Mouse (Mus musculus): ENCODE data around the gene P2rx3. TPM values are rescaled to one million over a fixed set of nuclear protein-coding genes. Genes with fewer than 3 reads are reported as not detected.

Gene P2rx3
- polyA plus RNA-seq, 1 experiment from 2014 or later = 21.6 TPM

DNA sequence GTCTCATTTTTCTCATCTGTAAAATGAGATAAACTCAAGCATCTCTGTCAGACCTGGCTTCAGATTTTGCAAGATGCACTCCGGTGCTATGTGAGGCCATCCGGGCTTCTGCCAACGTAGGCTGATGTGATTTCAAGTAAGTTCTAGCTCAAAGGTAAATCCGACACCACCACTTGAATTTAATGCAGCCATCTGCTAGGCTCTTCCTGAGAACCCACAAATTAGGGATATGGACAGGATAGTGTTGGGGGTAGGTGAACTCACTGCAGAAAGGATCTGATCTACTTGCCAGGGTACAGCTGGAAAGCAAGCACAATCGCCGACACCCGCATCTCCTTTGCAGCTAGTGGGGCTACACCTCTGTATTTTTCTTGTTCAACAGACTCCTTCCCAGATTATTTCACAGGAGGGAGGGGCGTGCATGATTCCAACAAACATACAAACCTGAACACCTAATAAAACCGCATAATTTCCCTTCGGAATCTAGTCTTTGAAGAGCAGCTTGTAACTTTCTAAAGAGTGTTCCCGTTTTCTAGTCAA, 685 bp downstream of the P2rx3 start:
- Histone ChIP-seq H3K4me2 (peak overlapping the region; percentile 62), H3K4me3 (replicated peaks) (peak overlapping the region; percentile 81), H3K4me1 (peaks cover 17% of the 10 kb centered on the region), H3K27ac (replicated peaks) (peak overlapping the region; percentile 84), H3K36me3 (peaks cover 25% of the 10 kb centered on the region), H3K27me3 (replicated peaks) (no peaks in the 10 kb centered on the region), H3K9me3 (replicated peaks) (no peaks in the 10 kb centered on the region), H3K9ac (replicated peaks) (peak overlapping the region; percentile 92)
- ATAC-seq (ENCODE audit: low FRiP score) = peak; percentile 37
- 9% methylated on average over 11 of the region's 11 CpGs for WGBS

- H3K36me3 ChIP-seq = peaks cover under 1% of the 10 kb centered on the region; the same call in 1 of the 2 replicates
- 83% methylated on average over 7 of the region's 7 CpGs for WGBS
- H3K4me2 ChIP-seq = no peak overlapping the region
- H3K27me3 ChIP-seq (replicated peaks) = no peaks in the 10 kb centered on the region
- H3K9ac ChIP-seq (replicated peaks) = no peak overlapping the region
- no peak for ATAC-seq (ENCODE audit: low FRiP score)
- H3K9me3 ChIP-seq (replicated peaks) = no peaks in the 10 kb centered on the region
- H3K4me1 ChIP-seq = peaks cover 17% of the 10 kb centered on the region
- no peak overlapping the region for H3K27ac ChIP-seq (replicated peaks)
- no peak overlapping the region for H3K4me3 ChIP-seq (replicated peaks)
Measured at GRCm38 (mm10) chr2:85034169-85034568, 3.1 kb downstream of the P2rx3 start.

GRCm38 (mm10) chr2:85033121-85033520, 4.1 kb downstream of the P2rx3 start:
- no peak for ATAC-seq (ENCODE audit: low FRiP score)
- 85% methylated on average over 2 of the region's 2 CpGs for WGBS
- Histone ChIP-seq H3K36me3 (no peaks in the 10 kb centered on the region), H3K9me3 (replicated peaks) (no peaks in the 10 kb centered on the region), H3K27me3 (replicated peaks) (no peaks in the 10 kb centered on the region), H3K27ac (replicated peaks) (no peak overlapping the region), H3K9ac (replicated peaks) (no peak overlapping the region), H3K4me1 (peaks cover 11% of the 10 kb centered on the region), H3K4me2 (no peak overlapping the region), H3K4me3 (replicated peaks) (no peak overlapping the region)

- Histone ChIP-seq H3K9me3 (replicated peaks) (no peaks in the 10 kb centered on the region), H3K27ac (replicated peaks) (no peak overlapping the region), H3K4me1 (no peaks in the 10 kb centered on the region), H3K4me3 (replicated peaks) (no peak overlapping the region), H3K4me2 (no peak overlapping the region), H3K9ac (replicated peaks) (no peak overlapping the region), H3K36me3 (no peaks in the 10 kb centered on the region), H3K27me3 (replicated peaks) (no peaks in the 10 kb centered on the region)
- ATAC-seq (ENCODE audit: low FRiP score) = no peak
- 70% methylated on average over 6 of the region's 6 CpGs for WGBS
Measured at GRCm38 (mm10) chr2:85030989-85031388, 6.3 kb downstream of the P2rx3 start.

DNA sequence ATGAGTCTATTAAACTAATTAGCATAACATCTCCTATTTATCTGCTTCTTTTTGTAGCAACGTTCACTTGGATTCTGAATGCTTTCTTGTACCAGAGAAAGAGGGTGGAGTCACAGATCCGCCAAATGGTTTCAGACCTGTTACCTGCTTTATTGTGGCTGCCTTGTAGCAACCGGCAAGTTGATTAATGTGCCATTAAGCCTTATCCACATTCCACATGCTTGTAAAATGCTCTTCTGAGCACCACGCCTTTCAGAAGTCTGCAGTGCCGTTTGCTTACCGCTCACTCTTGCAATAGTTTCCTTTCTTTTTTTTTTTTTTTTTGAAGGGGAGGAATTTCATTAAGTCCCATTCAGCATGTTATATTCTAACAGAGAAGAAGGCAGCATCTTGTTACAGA, 7.4 kb downstream of the P2rx3 start:
- Histone ChIP-seq H3K27me3 (replicated peaks) (no peaks in the 10 kb centered on the region), H3K4me3 (replicated peaks) (no peak overlapping the region), H3K9ac (replicated peaks) (no peak overlapping the region), H3K36me3 (no peaks in the 10 kb centered on the region), H3K9me3 (replicated peaks) (no peaks in the 10 kb centered on the region), H3K27ac (replicated peaks) (no peak overlapping the region), H3K4me1 (no peaks in the 10 kb centered on the region), H3K4me2 (no peak overlapping the region)
- WGBS = 28% methylated on average over 6 of the region's 6 CpGs
- no peak for ATAC-seq (ENCODE audit: low FRiP score)

- H3K4me1 ChIP-seq = no peaks in the 10 kb centered on the region
- H3K27me3 ChIP-seq (replicated peaks) = no peaks in the 10 kb centered on the region
- H3K4me2 ChIP-seq = no peak overlapping the region
- H3K27ac ChIP-seq (replicated peaks) = no peak overlapping the region
- WGBS = 72% methylated on average over 5 of the region's 5 CpGs
- no peaks in the 10 kb centered on the region for H3K9me3 ChIP-seq (replicated peaks)
- no peak for ATAC-seq (ENCODE audit: low FRiP score)
- no peak overlapping the region for H3K4me3 ChIP-seq (replicated peaks)
- H3K36me3 ChIP-seq = no peaks in the 10 kb centered on the region
- no peak overlapping the region for H3K9ac ChIP-seq (replicated peaks)
Measured at GRCm38 (mm10) chr2:85027281-85027680, 10.0 kb downstream of the P2rx3 start.

- Histone ChIP-seq H3K9me3 (replicated peaks) (no peaks in the 10 kb centered on the region), H3K4me2 (no peak overlapping the region), H3K4me1 (no peaks in the 10 kb centered on the region), H3K9ac (replicated peaks) (no peak overlapping the region), H3K36me3 (no peaks in the 10 kb centered on the region), H3K27me3 (replicated peaks) (no peaks in the 10 kb centered on the region), H3K27ac (replicated peaks) (no peak overlapping the region), H3K4me3 (replicated peaks) (no peak overlapping the region)
- 87% methylated on average over 3 of the region's 3 CpGs for WGBS
- ATAC-seq (ENCODE audit: low FRiP score) = no peak
Measured at GRCm38 (mm10) chr2:85026178-85026577, 11.1 kb downstream of the P2rx3 start.

DNA sequence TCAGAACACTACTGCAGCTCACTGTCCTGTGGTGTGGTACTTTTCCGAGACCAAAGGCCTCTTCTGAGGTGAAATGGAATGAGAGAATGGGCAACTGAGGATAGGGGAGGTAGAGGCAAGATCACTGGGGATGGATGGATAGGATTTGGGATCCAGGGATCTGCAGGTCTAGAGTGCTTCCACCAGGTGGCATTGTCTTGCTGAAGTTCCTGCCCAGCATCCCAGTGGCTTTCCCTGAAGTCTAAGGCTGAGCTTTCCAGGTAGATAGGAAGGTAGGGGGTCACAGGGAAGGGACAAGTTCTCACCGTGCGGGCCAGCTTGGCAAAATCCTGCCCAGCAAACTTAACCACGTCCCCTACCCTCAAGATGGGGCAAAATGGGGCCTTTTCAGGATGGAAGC, 15.2 kb downstream of the P2rx3 start:
- no peak overlapping the region for H3K9ac ChIP-seq (replicated peaks)
- no peaks in the 10 kb centered on the region for H3K4me1 ChIP-seq
- H3K27ac ChIP-seq (replicated peaks) = no peak overlapping the region
- no peak overlapping the region for H3K4me2 ChIP-seq
- no peaks in the 10 kb centered on the region for H3K27me3 ChIP-seq (replicated peaks)
- H3K4me3 ChIP-seq (replicated peaks) = no peak overlapping the region
- WGBS = 20% methylated on average over 4 of the region's 4 CpGs
- no peaks in the 10 kb centered on the region for H3K9me3 ChIP-seq (replicated peaks)
- no peaks in the 10 kb centered on the region for H3K36me3 ChIP-seq
- no peak for ATAC-seq (ENCODE audit: low FRiP score)

- WGBS = 27% methylated on average over 3 of the region's 3 CpGs
- no peak for ATAC-seq (ENCODE audit: low FRiP score)
- no peaks in the 10 kb centered on the region for H3K27me3 ChIP-seq (replicated peaks)
- H3K36me3 ChIP-seq = no peaks in the 10 kb centered on the region
- H3K27ac ChIP-seq (replicated peaks) = no peak overlapping the region
- H3K9ac ChIP-seq (replicated peaks) = no peak overlapping the region
- no peaks in the 10 kb centered on the region for H3K9me3 ChIP-seq (replicated peaks)
- H3K4me3 ChIP-seq (replicated peaks) = no peak overlapping the region
- H3K4me1 ChIP-seq = no peaks in the 10 kb centered on the region; the same call in 1 of the 2 replicates
- no peak overlapping the region for H3K4me2 ChIP-seq
Measured at GRCm38 (mm10) chr2:85014588-85014982, 22.7 kb downstream of the P2rx3 start.

GRCm38 (mm10) chr2:85013826-85014587, 23.3 kb downstream of the P2rx3 start:
- no peak overlapping the region for H3K9ac ChIP-seq (replicated peaks)
- 83% methylated on average over 5 of the region's 5 CpGs for WGBS

GRCm38 (mm10) chr2:85012679-85013078, 24.6 kb downstream of the P2rx3 start:
- no peaks in the 10 kb centered on the region for H3K9me3 ChIP-seq (replicated peaks)
- H3K4me1 ChIP-seq = no peaks in the 10 kb centered on the region; the same call in 1 of the 2 replicates
- no peak overlapping the region for H3K4me2 ChIP-seq
- H3K27me3 ChIP-seq (replicated peaks) = no peaks in the 10 kb centered on the region
- H3K9ac ChIP-seq (replicated peaks) = no peak overlapping the region
- H3K36me3 ChIP-seq = no peaks in the 10 kb centered on the region
- no peak overlapping the region for H3K27ac ChIP-seq (replicated peaks)
- ATAC-seq (ENCODE audit: low FRiP score) = no peak
- 91% methylated on average over 14 of the region's 14 CpGs for WGBS
- H3K4me3 ChIP-seq (replicated peaks) = no peak overlapping the region

More at GRCm38 (mm10) chr2:85013826-85014587, 23.3 kb downstream of the P2rx3 start:
- Histone ChIP-seq H3K4me3 (replicated peaks) (no peak overlapping the region), H3K27ac (replicated peaks) (no peak overlapping the region), H3K4me2 (no peak overlapping the region), H3K4me1 (no peaks in the 10 kb centered on the region; the same call in 1 of the 2 replicates), H3K36me3 (no peaks in the 10 kb centered on the region), H3K9me3 (replicated peaks) (no peaks in the 10 kb centered on the region), H3K27me3 (replicated peaks) (no peaks in the 10 kb centered on the region)
- no peak for ATAC-seq (ENCODE audit: low FRiP score)

- Histone ChIP-seq H3K9me3 (replicated peaks) (no peaks in the 10 kb centered on the region), H3K27me3 (replicated peaks) (no peaks in the 10 kb centered on the region), H3K27ac (replicated peaks) (no peak overlapping the region), H3K9ac (replicated peaks) (no peak overlapping the region), H3K4me1 (no peaks in the 10 kb centered on the region; the same call in 1 of the 2 replicates), H3K36me3 (no peaks in the 10 kb centered on the region), H3K4me3 (replicated peaks) (no peak overlapping the region), H3K4me2 (no peak overlapping the region)
- ATAC-seq (ENCODE audit: low FRiP score) = no peak
- WGBS = 67% methylated on average over 9 of the region's 9 CpGs
Measured at GRCm38 (mm10) chr2:85011906-85012604, 25.2 kb downstream of the P2rx3 start.
